Mouse (Mus musculus): ENCODE data around the gene Ric1. TPM values are rescaled to one million over a fixed set of nuclear protein-coding genes. Genes with fewer than 3 reads are reported as not detected.

Ric1 gene
- polyA plus RNA-seq, 1 experiment from 2014 or later, result 13.5 TPM

- Histone ChIP-seq H3K4me3 (replicated peaks; ENCODE audit: low read depth, low read length) (no peak overlapping the region), H3K36me3 (ENCODE audit: insufficient read depth, low read length) (peaks cover 5% of the 10 kb centered on the region), H3K9ac (ENCODE audit: low read depth, low read length) (no peak overlapping the region), H3K9me3 (replicated peaks; ENCODE audit: low read length) (no peaks in the 10 kb centered on the region), H3K4me2 (ENCODE audit: low read length) (peak overlapping the region; percentile 43), H3K4me1 (replicated peaks; ENCODE audit: insufficient read depth, low read length) (0 out of 2 replicates have a peak, but pooled peaks cover 9% of the 10 kb centered on the region), H3K27ac (peak overlapping the region; percentile 57; the same call in 1 of the 2 replicates), H3K27me3 (ENCODE audit: insufficient read depth, low read length) (no peaks in the 10 kb centered on the region)
- WGBS, result 8% methylated on average over 9 of the region's 9 CpGs
- ATAC-seq (replicated peaks; ENCODE audit: low FRiP score, low read depth) (no peak; the same call in 1 of the 2 replicates), DNase-seq (ENCODE audit: low spot score) (peak; percentile 56)
- TF ChIP-seq CTCF (IDR thresholded peaks at IDR 0.05; ENCODE audit: low read depth), result no peak
Observed at GRCm38 (mm10) chr19:29641055-29641454, 119.0 kb downstream of the Ric1 start.

- Histone ChIP-seq H3K4me1 (replicated peaks; ENCODE audit: insufficient read depth, low read length) (0 out of 2 replicates have a peak, but pooled peaks cover 9% of the 10 kb centered on the region), H3K4me2 (ENCODE audit: low read length) (peak overlapping the region; percentile 43; the same call in 1 of the 2 replicates), H3K36me3 (ENCODE audit: insufficient read depth, low read length) (peaks cover 2% of the 10 kb centered on the region; the same call in 1 of the 2 replicates), H3K4me3 (replicated peaks; ENCODE audit: low read depth, low read length) (no peak overlapping the region), H3K9me3 (replicated peaks; ENCODE audit: low read length) (no peaks in the 10 kb centered on the region), H3K9ac (ENCODE audit: low read depth, low read length) (no peak overlapping the region), H3K27ac (peak overlapping the region; percentile 57; the same call in 1 of the 2 replicates), H3K27me3 (ENCODE audit: insufficient read depth, low read length) (no peaks in the 10 kb centered on the region)
- DNase-seq (ENCODE audit: low spot score) (no peak), ATAC-seq (replicated peaks; ENCODE audit: low FRiP score, low read depth) (no peak)
- no peak for TF ChIP-seq CTCF (IDR thresholded peaks at IDR 0.05; ENCODE audit: low read depth)
- 61% methylated on average over 5 of the region's 5 CpGs for WGBS
Observed at GRCm38 (mm10) chr19:29641510-29641909, 119.4 kb downstream of the Ric1 start.

- 40% methylated on average over 6 of the region's 6 CpGs for WGBS
- no peak overlapping the region for H3K4me3 ChIP-seq (replicated peaks; ENCODE audit: low read depth, low read length)
- H3K9me3 ChIP-seq (replicated peaks; ENCODE audit: low read length), result no peaks in the 10 kb centered on the region
- no peak overlapping the region for H3K9ac ChIP-seq (ENCODE audit: low read depth, low read length)
- no peaks in the 10 kb centered on the region; the same call in 1 of the 2 replicates for H3K36me3 ChIP-seq (ENCODE audit: insufficient read depth, low read length)
- no peak overlapping the region for H3K27ac ChIP-seq
- ATAC-seq (replicated peaks; ENCODE audit: low FRiP score, low read depth), result 0 out of 2 replicates have a peak, but pooled peaks have one; percentile 40
- no peak for DNase-seq (ENCODE audit: low spot score)
- H3K4me1 ChIP-seq (replicated peaks; ENCODE audit: insufficient read depth, low read length), result 0 out of 2 replicates have a peak, but pooled peaks cover 9% of the 10 kb centered on the region
- TF ChIP-seq CTCF (IDR thresholded peaks at IDR 0.05; ENCODE audit: low read depth), result no peak
- no peaks in the 10 kb centered on the region for H3K27me3 ChIP-seq (ENCODE audit: insufficient read depth, low read length)
- no peak overlapping the region for H3K4me2 ChIP-seq (ENCODE audit: low read length)
Observed at GRCm38 (mm10) chr19:29642211-29642610, 120.1 kb downstream of the Ric1 start.

DNA sequence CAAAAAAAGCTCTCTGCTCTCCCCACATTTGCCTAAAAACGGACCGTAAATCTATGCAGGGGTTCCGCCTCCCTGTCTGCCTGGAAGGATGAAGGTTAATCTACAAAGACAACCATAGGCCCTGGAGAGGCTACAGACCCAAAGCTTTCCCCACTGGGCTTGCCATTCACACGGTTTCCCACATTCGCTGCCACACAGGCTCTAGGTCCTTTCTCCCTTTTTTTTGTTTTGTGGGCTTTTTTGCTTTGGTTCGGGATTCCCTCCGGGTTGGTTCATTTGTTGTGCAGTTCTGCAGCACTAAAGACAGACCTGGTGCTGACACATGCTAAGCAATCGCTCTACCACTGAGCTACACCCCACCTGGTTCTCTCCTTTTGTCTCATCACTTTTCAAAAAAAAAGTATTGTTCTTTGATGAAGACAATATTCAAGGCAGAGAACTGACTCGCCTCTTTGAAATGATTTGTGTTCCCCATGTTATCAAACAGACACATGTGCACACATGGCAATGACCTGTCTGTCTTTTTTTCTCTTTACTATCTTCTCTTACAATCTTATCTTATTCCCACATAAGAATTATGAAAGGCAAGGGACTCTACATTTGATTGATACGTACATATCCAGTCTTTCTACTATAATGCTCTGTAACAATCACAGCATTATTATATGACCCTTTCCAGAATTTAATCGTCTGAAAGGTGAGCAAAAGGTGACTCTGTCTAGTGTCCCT is 121.3 kb downstream of the Ric1 start:
- ATAC-seq (replicated peaks; ENCODE audit: low FRiP score, low read depth) (no peak), DNase-seq (ENCODE audit: low spot score) (no peak)
- H3K9me3 ChIP-seq (replicated peaks; ENCODE audit: low read length), result no peaks in the 10 kb centered on the region
- H3K4me2 ChIP-seq (ENCODE audit: low read length), result no peak overlapping the region
- WGBS, result 81% methylated on average over 11 of the region's 11 CpGs
- no peak overlapping the region for H3K27ac ChIP-seq
- 0 out of 2 replicates have a peak, but pooled peaks cover 9% of the 10 kb centered on the region for H3K4me1 ChIP-seq (replicated peaks; ENCODE audit: insufficient read depth, low read length)
- no peak overlapping the region for H3K4me3 ChIP-seq (replicated peaks; ENCODE audit: low read depth, low read length)
- no peak for TF ChIP-seq CTCF (IDR thresholded peaks at IDR 0.05; ENCODE audit: low read depth)
- no peaks in the 10 kb centered on the region; the same call in 1 of the 2 replicates for H3K36me3 ChIP-seq (ENCODE audit: insufficient read depth, low read length)
- H3K27me3 ChIP-seq (ENCODE audit: insufficient read depth, low read length), result no peaks in the 10 kb centered on the region
- no peak overlapping the region for H3K9ac ChIP-seq (ENCODE audit: low read depth, low read length)

DNA sequence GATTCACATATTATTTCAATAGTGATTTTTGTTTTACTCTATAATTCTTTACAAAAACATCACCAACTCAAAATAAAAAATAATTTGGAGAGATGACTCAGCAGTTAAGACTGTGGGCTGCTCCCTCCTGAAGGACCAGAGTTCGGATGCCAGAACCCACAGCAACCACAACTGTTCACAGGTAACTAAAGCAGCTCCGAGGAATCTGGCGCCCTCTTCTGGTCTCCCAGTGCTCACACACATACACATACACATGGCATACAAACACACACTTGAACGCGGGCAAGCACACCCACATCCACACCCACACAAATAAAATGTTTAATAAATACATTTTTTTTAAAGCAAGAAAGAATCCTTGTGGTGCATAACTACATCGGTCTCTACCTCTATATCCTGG is 122.7 kb downstream of the Ric1 start:
- TF ChIP-seq CTCF (IDR thresholded peaks at IDR 0.05; ENCODE audit: low read depth), result peak; percentile 40; the same call in 1 of the 2 replicates
- WGBS, result 96% methylated on average over 6 of the region's 6 CpGs
- H3K9me3 ChIP-seq (replicated peaks; ENCODE audit: low read length), result no peaks in the 10 kb centered on the region
- no peak for ATAC-seq (replicated peaks; ENCODE audit: low FRiP score, low read depth)
- no peaks in the 10 kb centered on the region for H3K27me3 ChIP-seq (ENCODE audit: insufficient read depth, low read length)
- H3K9ac ChIP-seq (ENCODE audit: low read depth, low read length), result no peak overlapping the region
- no peak overlapping the region for H3K4me3 ChIP-seq (replicated peaks; ENCODE audit: low read depth, low read length)
- H3K27ac ChIP-seq, result no peak overlapping the region
- H3K4me1 ChIP-seq (replicated peaks; ENCODE audit: insufficient read depth, low read length), result 0 out of 2 replicates have a peak, but pooled peaks cover 9% of the 10 kb centered on the region
- DNase-seq (ENCODE audit: low spot score), result no peak
- no peak overlapping the region for H3K4me2 ChIP-seq (ENCODE audit: low read length)
- H3K36me3 ChIP-seq (ENCODE audit: insufficient read depth, low read length), result no peaks in the 10 kb centered on the region; the same call in 1 of the 2 replicates

- Histone ChIP-seq H3K27me3 (ENCODE audit: insufficient read depth, low read length) (no peaks in the 10 kb centered on the region), H3K9ac (ENCODE audit: low read depth, low read length) (peak within 1 kb of the TSS; percentile 88), H3K4me3 (replicated peaks; ENCODE audit: low read depth, low read length) (peak within 1 kb of the TSS; percentile 72), H3K4me2 (ENCODE audit: low read length) (peak within 1 kb of the TSS; percentile 71), H3K9me3 (replicated peaks; ENCODE audit: low read length) (no peaks in the 10 kb centered on the region), H3K4me1 (replicated peaks; ENCODE audit: insufficient read depth, low read length) (no peaks in the 10 kb centered on the region), H3K36me3 (ENCODE audit: insufficient read depth, low read length) (no peaks in the 10 kb centered on the region; the same call in 1 of the 2 replicates), H3K27ac (peak within 1 kb of the TSS; percentile 88)
- TF ChIP-seq CTCF (IDR thresholded peaks at IDR 0.05; ENCODE audit: low read depth), result peak; percentile 94
- WGBS, result under 1% methylated on average over 82 of the region's 90 CpGs
- ATAC-seq (replicated peaks; ENCODE audit: low FRiP score, low read depth) (peak; percentile 93), DNase-seq (ENCODE audit: low spot score) (peak; percentile 94)
Observed at GRCm38 (mm10) chr19:29647651-29648549, 125.8 kb downstream of the Ric1 start, which contains the start of gene Ermp1. Ermp1 (minus strand) TSS chr19:29648415.

Data from kidney, postnatal 0 days (tissue).